Mouse (Mus musculus) C2C12 (cell line): ENCODE data around the gene Ott. TPM values are rescaled to one million over a fixed set of nuclear protein-coding genes. Genes with fewer than 3 reads are reported as not detected.
"Not testable (repeated sequence)": the region's sequence is repeated elsewhere in the genome, so short reads cannot be mapped to it uniquely, and the experiment has no call there.

Experiments used
- H3K27me3 ChIP-seq: one replicate; pipeline ENCODE4 v1.6.1; 2011; ENCODE audit not compliant: control insufficient read depth, insufficient read depth, insufficient read length
- H3K36me3 ChIP-seq: one replicate; pipeline ENCODE4 v1.6.1; 2011; ENCODE audit not compliant: control insufficient read depth, insufficient read depth
- H3K4me3 ChIP-seq: one replicate; pipeline ENCODE4 v1.5.1; 2011; ENCODE audit warnings: mild to moderate bottlenecking, control low read depth; ENCODE audit not compliant: poor library complexity, insufficient read depth, severe bottlenecking
- H3K79me2 ChIP-seq: one replicate; pipeline ENCODE4 v1.6.1; 2011; ENCODE audit not compliant: control insufficient read depth, insufficient read depth
- H3K79me3 ChIP-seq: one replicate; pipeline ENCODE4 v1.6.1; 2011; ENCODE audit warnings: low read depth, control low read depth
- H3ac ChIP-seq: one replicate; pipeline ENCODE3; 2011; ENCODE audit warnings: low read depth; ENCODE audit not compliant: control insufficient read depth, insufficient read length
- long read RNA-seq, 2 experiments: library from polyadenylated mRNA; unstranded; transcript quantifications; one replicate each; pipeline ENCODE4 v2.0.0; 2019 to 2020
- polyA plus RNA-seq: library from polyadenylated mRNA; unstranded; fragments of >200 nt; fragmentation: generic; extraction: Trizol; gene quantifications from one replicate; pipeline ENCODE4 v1.2.1, GENCODE M21; 2012; ENCODE audit warnings: missing spikeins

Gene Ott
- not detected for polyA plus RNA-seq
- long read RNA-seq, experiment 1, result 0 reads
- long read RNA-seq, experiment 2, result 0 reads

- not testable (repeated sequence) for H3ac ChIP-seq, H3K27me3 ChIP-seq, H3K79me3 ChIP-seq, H3K79me2 ChIP-seq, H3K36me3 ChIP-seq, H3K4me3 ChIP-seq
Measured at GRCm38 (mm10) chrX:149073982-149074381, at the start of gene Ott. TSS of gene Ott (plus strand) at chrX:149074282.

Other genes starting within 250 kb of the Ott start
- 0.37 TPM for gene Luzp4, start 216.6 kb upstream of the Ott start, polyA plus RNA-seq
- gene Gm15093, start 198.1 kb downstream of the Ott start, polyA plus RNA-seq, result 0.12 TPM